Mouse (Mus musculus) brain, embryonic 14.5 days (tissue): Measurements from ENCODE around the gene Gm266.

Experiments used
- CTCF ChIP-seq: fragments of 200-500 bp; IDR thresholded peaks from 2 replicates; pipeline ENCODE4 v1.5.1; 2012; ENCODE audit warnings: inconsistent platforms, mild to moderate bottlenecking, moderate library complexity, borderline replicate concordance; ENCODE audit not compliant: insufficient read depth, insufficient read length; ENCODE audit errors: extremely low read depth
- POLR2A ChIP-seq: fragments of 200-500 bp; IDR thresholded peaks from 2 replicates; pipeline ENCODE4 v1.6.1; 2012; ENCODE audit warnings: mild to moderate bottlenecking, inconsistent platforms, borderline replicate concordance; ENCODE audit not compliant: poor library complexity, insufficient read depth, insufficient read length, severe bottlenecking; ENCODE audit errors: extremely low read depth

DNA sequence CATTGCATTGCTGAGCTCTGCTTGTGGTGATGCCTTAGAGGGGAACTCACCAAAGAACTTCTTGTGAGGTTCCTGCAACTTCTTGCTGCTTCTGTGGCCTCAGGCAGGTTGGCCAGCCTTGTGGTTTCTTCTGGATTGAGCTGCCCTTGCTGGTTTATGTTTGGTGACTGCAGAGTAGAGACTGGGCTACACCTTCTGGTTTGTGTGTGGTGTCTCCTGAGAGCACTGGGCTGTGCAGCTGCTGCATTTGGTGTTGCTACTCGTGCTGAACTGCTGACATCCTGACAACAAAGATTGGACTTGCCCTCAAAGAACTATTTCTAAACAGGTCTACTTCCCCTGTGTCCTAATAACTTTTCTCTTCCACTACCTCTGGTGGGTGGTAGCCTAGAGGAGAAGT, 38.8 kb upstream of the Gm266 start:
- TF ChIP-seq CTCF (no peak), POLR2A (no peak)
